Mouse (Mus musculus): Measurements from ENCODE around the gene Snai1.
A peak's percentile ranks its signal among the peaks of the same experiment; 100 is the strongest.

Gene Snai1

GRCm38 (mm10) chr2:167537476-167538297 lies at the start of gene Snai1:
TSS of gene Snai1 (plus strand) at chr2:167538195.
- peak; percentile 96 for DNase-seq (ENCODE audit: low read depth, low spot score)

- no peak for DNase-seq (ENCODE audit: low read depth, low spot score)
Observed at GRCm38 (mm10) chr2:167490813-167491525, 47.0 kb upstream of the Snai1 start.

- DNase-seq (ENCODE audit: low read depth, low spot score), result no peak
Observed at GRCm38 (mm10) chr2:167491757-167492708, 46.0 kb upstream of the Snai1 start, which contains the start of gene Rnf114. TSS of gene Rnf114 (plus strand) at chr2:167492645.

- DNase-seq (ENCODE audit: low read depth, low spot score), result peak; percentile 87
Observed at GRCm38 (mm10) chr2:167492713-167493636, 45.0 kb upstream of the Snai1 start, which contains the start of gene Spata2. TSS of gene Spata2 (minus strand) at chr2:167492887.

- no peak for DNase-seq (ENCODE audit: low read depth, low spot score)
Observed at GRCm38 (mm10) chr2:167496437-167496836, 41.6 kb upstream of the Snai1 start.

GRCm38 (mm10) chr2:167497272-167497671 lies 40.7 kb upstream of the Snai1 start:
- no peak for DNase-seq (ENCODE audit: low read depth, low spot score)

- no peak for DNase-seq (ENCODE audit: low read depth, low spot score)
Observed at GRCm38 (mm10) chr2:167502554-167503252, 35.3 kb upstream of the Snai1 start.

GRCm38 (mm10) chr2:167503253-167503895 lies 34.6 kb upstream of the Snai1 start:
- DNase-seq (ENCODE audit: low read depth, low spot score), result peak; percentile 69

- no peak for DNase-seq (ENCODE audit: low read depth, low spot score)
Observed at GRCm38 (mm10) chr2:167503896-167504349, 34.1 kb upstream of the Snai1 start.

GRCm38 (mm10) chr2:167505127-167505526 lies 32.9 kb upstream of the Snai1 start:
- no peak for DNase-seq (ENCODE audit: low read depth, low spot score)

GRCm38 (mm10) chr2:167506546-167507260 lies 31.3 kb upstream of the Snai1 start:
- DNase-seq (ENCODE audit: low read depth, low spot score), result no peak

GRCm38 (mm10) chr2:167507719-167508385 lies 30.1 kb upstream of the Snai1 start:
- no peak for DNase-seq (ENCODE audit: low read depth, low spot score)

GRCm38 (mm10) chr2:167508569-167508968 lies 29.4 kb upstream of the Snai1 start:
- DNase-seq (ENCODE audit: low read depth, low spot score), result no peak

GRCm38 (mm10) chr2:167510485-167510884 lies 27.5 kb upstream of the Snai1 start:
- DNase-seq (ENCODE audit: low read depth, low spot score), result peak; percentile 60

- no peak for DNase-seq (ENCODE audit: low read depth, low spot score)
Observed at GRCm38 (mm10) chr2:167512365-167512764, 25.6 kb upstream of the Snai1 start.

- no peak for DNase-seq (ENCODE audit: low read depth, low spot score)
Observed at GRCm38 (mm10) chr2:167512970-167513369, 25.0 kb upstream of the Snai1 start.

GRCm38 (mm10) chr2:167514641-167515040 lies 23.4 kb upstream of the Snai1 start:
- no peak for DNase-seq (ENCODE audit: low read depth, low spot score)

GRCm38 (mm10) chr2:167515688-167516087 lies 22.3 kb upstream of the Snai1 start:
- peak; percentile 52 for DNase-seq (ENCODE audit: low read depth, low spot score)
